Comparison of ENCODE assay signal across 17 mouse cellular contexts in genomic region chr15:6742337-6743025, GRCm38 (mm10). TPM values are rescaled to one million over a fixed set of nuclear protein-coding genes. Genes with fewer than 3 reads are reported as not detected.
DNase-seq lines count a peak whose midpoint lies in the region; ATAC-seq and TF ChIP-seq lines count a peak whose summit lies in the region.
"Had no signal": no experiment of that assay in that cellular context is flagged by ENCODE, and none has a peak within 500 bp of the region (broad histone marks: within the 10 kb centered on the region; RNA-seq: fewer than 3 reads in every experiment).

No protein-coding gene starts in this region.

- no peak overlapping the region; the same call in 1 of the 2 replicates for H3K9ac ChIP-seq in heart, embryonic 12.5 days
- H3K9ac ChIP-seq: embryonic facial prominence, embryonic 12.5 days; forebrain, embryonic 12.5 days; liver, embryonic 13.5 days had no signal

- H3K27me3 ChIP-seq in heart, embryonic 12.5 days (replicated peaks) = no peaks in the 10 kb centered on the region
- H3K27me3 ChIP-seq: CH12.LX; embryonic facial prominence, embryonic 12.5 days; forebrain, embryonic 12.5 days; liver, embryonic 13.5 days had no signal

- 0 out of 2 replicates have a peak overlapping the region, but pooled peaks have one; percentile 9 for H3K4me3 ChIP-seq in heart, embryonic 12.5 days
- H3K4me3 ChIP-seq: embryonic facial prominence, embryonic 12.5 days; forebrain, embryonic 12.5 days; liver, embryonic 13.5 days had no signal

- peaks cover 14% of the 10 kb centered on the region for H3K4me1 ChIP-seq in heart, embryonic 12.5 days (replicated peaks)
- H3K4me1 ChIP-seq: embryonic facial prominence, embryonic 12.5 days; forebrain, embryonic 12.5 days had no signal

- H3K9me3 ChIP-seq in heart, embryonic 12.5 days (replicated peaks) = no peaks in the 10 kb centered on the region
- H3K9me3 ChIP-seq: embryonic facial prominence, embryonic 12.5 days; forebrain, embryonic 12.5 days; liver, embryonic 13.5 days had no signal

- no peak for TF ChIP-seq POLR2A in brain, embryonic 14.5 days (IDR thresholded peaks at IDR 0.05; ENCODE audit: borderline replicate concordance, extremely low read depth, insufficient read depth, insufficient read length, poor library complexity, severe bottlenecking)

- WGBS in heart, embryonic 12.5 days = 18% methylated on average over 13 of the region's 13 CpGs

- peak; percentile 63; the same call in 1 of the 2 replicates for ATAC-seq in heart, embryonic 12.5 days (ENCODE audit: insufficient number of reproducible peaks, low FRiP score)
- no peak for ATAC-seq in activated CD4-positive, CD25-positive, alpha-beta regulatory T cell, adult 4 months
- ATAC-seq in erythroblast, adult 5-6 weeks (replicated peaks; ENCODE audit: low FRiP score, poor library complexity, severe bottlenecking) = no peak
- ATAC-seq: inflammation-experienced regulatory T-cells, adult 6 months had no signal

- no peak for TF ChIP-seq CTCF in brain, embryonic 14.5 days (IDR thresholded peaks at IDR 0.05; ENCODE audit: borderline replicate concordance, extremely low read depth, insufficient read depth, insufficient read length)

- H3K27ac ChIP-seq in heart, embryonic 12.5 days (ENCODE audit: poor library complexity, severe bottlenecking) = peak overlapping the region; percentile 86
- H3K27ac ChIP-seq: embryonic facial prominence, embryonic 12.5 days; forebrain, embryonic 12.5 days; liver, embryonic 13.5 days had no signal

- peak; percentile 24 for DNase-seq in adrenal gland, adult 8-10 months
- DNase-seq in brain, embryonic 14.5 days (ENCODE audit: low read depth) = peak; percentile 11
- peak; percentile 37 for DNase-seq in lung, postnatal 10 days
- DNase-seq in thymus, adult 18-20 months = no peak
- DNase-seq: cerebellum, adult 9-11 months; kidney, postnatal 14 days; left cerebral cortex, postnatal 4 days; liver, embryonic 13.5 days; right cerebral cortex, postnatal 4 days; thymus, postnatal 36 days had no signal

- H3K4me2 ChIP-seq in heart, embryonic 12.5 days = peak overlapping the region; percentile 61
- H3K4me2 ChIP-seq: embryonic facial prominence, embryonic 12.5 days; forebrain, embryonic 12.5 days; liver, embryonic 13.5 days had no signal

- H3K36me3 ChIP-seq in heart, embryonic 12.5 days = peaks cover 26% of the 10 kb centered on the region

RNA-seq across cellular contexts. Expression of gene Rictor, which starts 34.3 kb away (rescaled TPM):
- 10 to 100 TPM; 24.4 to 40.5 (median 28.9) TPM for total RNA-seq in adrenal gland, adult 8-10 months (2022)
- 16.8 and 20.3 TPM in 2 replicates for polyA plus RNA-seq in brain, embryonic 14.5 days (2012; rRNA removed)
- polyA plus RNA-seq in heart, embryonic 12.5 days (2016; fragmentation: Nextera tagmentation; extraction: Ambion mirVana) = 33.5 and 34.4 TPM in 2 replicates
- polyA plus RNA-seq in activated CD4-positive, CD25-positive, alpha-beta regulatory T cell, adult 4 months (2017; shearing (Covaris generic)) = 10 to 100 TPM; 19.2 to 28.8 TPM
- total RNA-seq in erythroblast, adult 5-6 weeks (2015; ENCODE audit: low replicate concordance) = 50.7 and 66.9 TPM in 2 replicates
- total RNA-seq in erythroblast, adult 5-6 weeks (2017; ENCODE audit: low replicate concordance) = 116 and 118 TPM in 2 replicates

Comparison
In these comparisons a context has a peak if more than half of its experiments do, and no peak if none do; other contexts are left out.
1. DNase-seq: peak in adrenal gland, adult 8-10 months (single experiment), brain, embryonic 14.5 days (single experiment) and lung, postnatal 10 days (single experiment); none in thymus, adult 18-20 months (0 of 2).